Comparison of ENCODE assay signal across 7 mouse cellular contexts in genomic region chr9:64784841-64785240, GRCm38 (mm10). TPM values are rescaled to one million over a fixed set of nuclear protein-coding genes. Genes with fewer than 3 reads are reported as not detected.
DNase-seq lines count a peak whose midpoint lies in the region; ATAC-seq and TF ChIP-seq lines count a peak whose summit lies in the region.

No protein-coding gene starts in this region.

- H3K9me3 ChIP-seq in liver, postnatal 0 days (ENCODE audit: low read length), result no peaks in the 10 kb centered on the region

- peak; percentile 40; the same call in 1 of the 2 replicates for TF ChIP-seq EP300 in liver, postnatal 0 days (IDR thresholded peaks at IDR 0.05; ENCODE audit: low read depth)

- ATAC-seq in liver, postnatal 0 days, result peak; percentile 85

- H3K4me3 ChIP-seq in liver, postnatal 0 days (ENCODE audit: low read depth, low read length), result no peak overlapping the region

- no peak overlapping the region for H3K4me2 ChIP-seq in liver, postnatal 0 days (ENCODE audit: low read depth, low read length)

- no peak overlapping the region for H3K9ac ChIP-seq in liver, postnatal 0 days (replicated peaks)

- no peaks in the 10 kb centered on the region for H3K27me3 ChIP-seq in liver, postnatal 0 days (ENCODE audit: insufficient read depth, low read length)

- 0 out of 2 replicates have a peak overlapping the region, but pooled peaks have one; percentile 13 for H3K27ac ChIP-seq in liver, postnatal 0 days (ENCODE audit: low read depth)

- peaks cover 28% of the 10 kb centered on the region for H3K4me1 ChIP-seq in liver, postnatal 0 days (ENCODE audit: insufficient read depth)

- DNase-seq in left cerebral cortex, postnatal 4 days, result peak; percentile 41
- DNase-seq in left cerebral cortex, adult 11 months (ENCODE audit: low spot score), result no peak
- peak; percentile 27 for DNase-seq in Muller cell, postnatal 12 days (ENCODE audit: inconsistent ontology term)
- DNase-seq in c-Kit-positive CD71-positive TER-119-positive erythroid progenitor cells, embryonic 14.5 days (ENCODE audit: low spot score), result peak; percentile 72
- DNase-seq in heart, postnatal 10 days, result peak; percentile 65 to 77
- peak; percentile 88 for DNase-seq in liver, postnatal 0 days
- DNase-seq in spleen, adult 12 weeks (ENCODE audit: low spot score), result peak; percentile 76

- intact Hi-C loops in left cerebral cortex, postnatal 4 days (cut with DNase I), result no loop called here
- intact Hi-C loops in heart, postnatal 10 days (cut with DNase I), result no loop called here

- TF ChIP-seq CTCF in liver, postnatal 0 days (IDR thresholded peaks at IDR 0.05; ENCODE audit: low read depth), result peak; percentile 99

- H3K36me3 ChIP-seq in liver, postnatal 0 days (replicated peaks; ENCODE audit: insufficient read depth, low read length), result no peaks in the 10 kb centered on the region

- WGBS in liver, postnatal 0 days (ENCODE audit: insufficient replicate concordance), result 35% methylated on average over 4 of the region's 4 CpGs

RNA-seq across cellular contexts. Expression of gene Dennd4a, which starts 26.3 kb away (rescaled TPM):
- total RNA-seq in left cerebral cortex, postnatal 4 days (2021), result 10 to 100 TPM; 37.1 to 37.5 TPM
- 10 to 100 TPM; 11.8 to 12.0 TPM for total RNA-seq in heart, postnatal 10 days (2021)
- 13.7 TPM in 2 replicates for polyA plus RNA-seq in liver, postnatal 0 days (2015; fragmentation: Nextera tagmentation; extraction: Ambion mirVana)

RNA-seq across cellular contexts. Expression of gene Rab11a, which starts 47.3 kb away (rescaled TPM):
- total RNA-seq in left cerebral cortex, postnatal 4 days (2021), result 100 to 1,000 TPM; 424 to 443 TPM
- total RNA-seq in heart, postnatal 10 days (2021), result 100 to 1,000 TPM; 274 to 276 TPM
- polyA plus RNA-seq in liver, postnatal 0 days (2015; fragmentation: Nextera tagmentation; extraction: Ambion mirVana), result 331 and 349 TPM in 2 replicates
